Mouse (Mus musculus) liver, postnatal 0 days (tissue): ENCODE measurements around the gene Gadl1. TPM values are rescaled to one million over a fixed set of nuclear protein-coding genes. Genes with fewer than 3 reads are reported as not detected.

Source experiments
- ATAC-seq: fragments of 200-750 bp; cut with Nextera tagmentation; 2 replicates; pipeline ENCODE4 v1.8.0; 2017; ENCODE audit warnings: mild to moderate bottlenecking, moderate library complexity
- DNase-seq: peaks from one replicate; pipeline ENCODE4 v3.0.0-alpha.2; 2016
- H3K27ac ChIP-seq: fragments of 300-500 bp; sonication (generic); 2 replicates; pipeline ENCODE4 v1.5.1; 2014; ENCODE audit warnings: antibody characterized with exemption, moderate library complexity, mild to moderate bottlenecking, low read depth
- H3K27me3 ChIP-seq: fragments of 300-500 bp; sonication (generic); 2 replicates; pipeline ENCODE4 v1.6.1; 2014; ENCODE audit warnings: low read length, control low read depth, mixed read lengths; ENCODE audit not compliant: insufficient read depth
- H3K36me3 ChIP-seq: fragments of 300-500 bp; sonication (generic); replicated peaks from 2 replicates; pipeline ENCODE4 v1.6.1; 2014; ENCODE audit warnings: mild to moderate bottlenecking, control low read depth, low read length, moderate library complexity, mixed read lengths; ENCODE audit not compliant: insufficient read depth
- H3K4me1 ChIP-seq: fragments of 300-500 bp; sonication (generic); 2 replicates; pipeline ENCODE4 v1.6.1; 2014; ENCODE audit warnings: antibody characterized with exemption, mild to moderate bottlenecking, control low read depth; ENCODE audit not compliant: insufficient read depth
- H3K4me2 ChIP-seq: fragments of 300-500 bp; sonication (generic); 2 replicates; pipeline ENCODE4 v1.6.1; 2014; ENCODE audit warnings: low read depth, mild to moderate bottlenecking, low read length, moderate library complexity, mixed read lengths
- H3K4me3 ChIP-seq: fragments of 300-500 bp; sonication (generic); 2 replicates; pipeline ENCODE4 v1.5.1; 2014; ENCODE audit warnings: low read depth, low read length
- H3K9ac ChIP-seq: fragments of 300-500 bp; sonication (generic); replicated peaks from 2 replicates; pipeline ENCODE4 v1.6.1; 2014; ENCODE audit warnings: mild to moderate bottlenecking, moderate library complexity
- H3K9me3 ChIP-seq: fragments of 300-500 bp; sonication (generic); 2 replicates; pipeline ENCODE4 v1.6.1; 2016; ENCODE audit warnings: mild to moderate bottlenecking, control low read depth, low read length, mixed read lengths
- CTCF ChIP-seq: sonication (generic); IDR thresholded peaks from 2 replicates; pipeline ENCODE4 v1.5.1; 2016; ENCODE audit warnings: antibody characterized with exemption, low read depth
- EP300 ChIP-seq: IDR thresholded peaks from 2 replicates; pipeline ENCODE4 v1.6.1; 2016; ENCODE audit warnings: antibody characterized with exemption, low read depth, mild to moderate bottlenecking
- WGBS: fragments of 180-500 bp; shearing (Covaris S2); extraction: QIAGEN DNeasy Blood & Tissue Kit; methylation state at CpG from one replicate; pipeline ENCODE4 v1.1.7; 2014; ENCODE audit not compliant: insufficient replicate concordance; 5-methylcytosine and 5-hydroxymethylcytosine counted together
- polyA plus RNA-seq: library from polyadenylated mRNA; unstranded; fragments of >200 nt; fragmentation: Nextera tagmentation; extraction: Ambion mirVana; gene quantifications from 2 replicates; pipeline ENCODE4 v1.2.1, GENCODE M21; 2015

Gene Gadl1
- polyA plus RNA-seq, 1 experiment from 2014 or later: 0.19 TPM

- 44% methylated on average over 7 of the region's 7 CpGs for WGBS
- Histone ChIP-seq H3K4me3 (no peak overlapping the region), H3K9ac (no peak overlapping the region), H3K9me3 (no peaks in the 10 kb centered on the region), H3K4me2 (no peak overlapping the region), H3K36me3 (no peaks in the 10 kb centered on the region), H3K27ac (no peak overlapping the region), H3K4me1 (no peaks in the 10 kb centered on the region), H3K27me3 (no peaks in the 10 kb centered on the region)
- no peak for DNase-seq
- no peak for ATAC-seq
- TF ChIP-seq EP300 (no peak), CTCF (no peak)
These were observed 33.7 kb downstream of the Gadl1 start for GRCm38 (mm10) chr9:115942989-115943388.

GRCm38 (mm10) chr9:115943577-115944320 is 34.5 kb downstream of the Gadl1 start:
- ATAC-seq: no peak
- H3K36me3 ChIP-seq: no peaks in the 10 kb centered on the region
- TF ChIP-seq CTCF (no peak), EP300 (no peak)

DNA sequence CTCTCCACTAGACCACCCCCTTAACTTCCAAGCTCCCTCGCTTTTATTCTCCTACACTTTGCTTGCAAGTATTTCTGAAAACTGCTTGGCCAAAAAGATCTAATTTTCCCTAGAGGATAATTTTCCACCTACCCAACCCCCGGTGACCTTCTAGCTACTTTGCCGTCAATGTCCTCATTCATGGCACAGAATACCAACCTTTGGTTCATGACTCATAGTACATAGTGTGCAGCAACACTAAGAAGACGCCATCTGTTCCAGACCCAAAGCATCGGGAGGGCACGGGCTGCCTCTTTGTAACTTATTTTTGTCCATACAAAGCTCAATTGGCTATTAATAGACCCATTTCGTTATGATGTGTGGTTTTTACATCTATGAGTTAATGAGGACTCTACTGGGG is 55.8 kb downstream of the Gadl1 start:
- Histone ChIP-seq H3K9ac (no peak overlapping the region), H3K36me3 (no peaks in the 10 kb centered on the region), H3K4me2 (no peak overlapping the region), H3K27me3 (no peaks in the 10 kb centered on the region), H3K27ac (no peak overlapping the region), H3K4me1 (no peaks in the 10 kb centered on the region), H3K9me3 (no peaks in the 10 kb centered on the region), H3K4me3 (no peak overlapping the region)
- WGBS: 77% methylated on average over 7 of the region's 7 CpGs
- DNase-seq (no peak), ATAC-seq (no peak)
- no peak for TF ChIP-seq EP300
- no peak for TF ChIP-seq CTCF

More at GRCm38 (mm10) chr9:115943577-115944320, 34.5 kb downstream of the Gadl1 start:
- Histone ChIP-seq H3K9me3 (no peaks in the 10 kb centered on the region), H3K9ac (no peak overlapping the region), H3K4me3 (no peak overlapping the region), H3K4me2 (no peak overlapping the region), H3K4me1 (no peaks in the 10 kb centered on the region), H3K27me3 (no peaks in the 10 kb centered on the region), H3K27ac (no peak overlapping the region)
- DNase-seq: no peak
- 87% methylated on average over 10 of the region's 10 CpGs for WGBS

- H3K27ac ChIP-seq: no peak overlapping the region
- WGBS: 69% methylated on average over 4 of the region's 4 CpGs
- no peak overlapping the region for H3K9ac ChIP-seq
- H3K4me3 ChIP-seq: no peak overlapping the region
- DNase-seq (no peak), ATAC-seq (no peak)
- no peaks in the 10 kb centered on the region for H3K27me3 ChIP-seq
- H3K36me3 ChIP-seq: no peaks in the 10 kb centered on the region
- TF ChIP-seq EP300: no peak
- TF ChIP-seq CTCF: no peak
- H3K9me3 ChIP-seq: no peaks in the 10 kb centered on the region
- no peak overlapping the region for H3K4me2 ChIP-seq
- H3K4me1 ChIP-seq: no peaks in the 10 kb centered on the region
These were observed 56.9 kb downstream of the Gadl1 start for GRCm38 (mm10) chr9:115966116-115966515.

- 80% methylated on average over 5 of the region's 5 CpGs for WGBS
- Histone ChIP-seq H3K4me2 (no peak overlapping the region), H3K27ac (no peak overlapping the region), H3K36me3 (no peaks in the 10 kb centered on the region), H3K9ac (no peak overlapping the region), H3K4me1 (no peaks in the 10 kb centered on the region), H3K9me3 (no peaks in the 10 kb centered on the region), H3K4me3 (no peak overlapping the region), H3K27me3 (no peaks in the 10 kb centered on the region)
- ATAC-seq (no peak), DNase-seq (no peak)
- TF ChIP-seq CTCF: no peak
- no peak for TF ChIP-seq EP300
These were observed 57.5 kb downstream of the Gadl1 start for GRCm38 (mm10) chr9:115966746-115967145.

DNA sequence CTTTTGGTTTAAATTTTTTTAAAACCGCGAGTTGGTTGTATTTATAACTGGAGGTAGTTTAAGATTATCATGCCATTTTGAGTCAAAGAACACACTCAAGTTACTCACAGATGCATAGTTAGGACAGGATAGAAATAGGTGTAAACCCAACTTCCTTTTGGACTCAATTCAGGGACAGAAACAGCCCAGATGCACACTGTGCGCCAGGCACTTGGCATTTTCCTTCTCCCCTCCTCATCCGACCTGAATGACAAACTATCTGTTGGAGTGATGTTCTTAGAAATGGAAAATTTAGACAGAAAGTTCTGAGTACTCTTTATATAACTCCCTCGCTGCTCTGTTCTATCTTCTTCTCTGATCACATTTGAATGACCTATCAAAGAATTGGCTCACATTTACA is 58.4 kb downstream of the Gadl1 start:
- Histone ChIP-seq H3K9me3 (no peaks in the 10 kb centered on the region), H3K4me2 (no peak overlapping the region), H3K36me3 (no peaks in the 10 kb centered on the region), H3K4me1 (no peaks in the 10 kb centered on the region), H3K27me3 (no peaks in the 10 kb centered on the region), H3K9ac (no peak overlapping the region), H3K27ac (no peak overlapping the region), H3K4me3 (no peak overlapping the region)
- no peak for DNase-seq
- TF ChIP-seq EP300: no peak
- TF ChIP-seq CTCF: no peak
- no peak for ATAC-seq
- WGBS: 81% methylated on average over 5 of the region's 5 CpGs
